Mouse (Mus musculus): Measurements from ENCODE around the gene Ly6c2. TPM values are rescaled to one million over a fixed set of nuclear protein-coding genes. Genes with fewer than 3 reads are reported as not detected.
"Not testable (repeated sequence)": the region's sequence is repeated elsewhere in the genome, so short reads cannot be mapped to it uniquely, and the experiment has no call there.

Gene Ly6c2
- 1 to 10 TPM; 3.8 to 4.5 TPM for total RNA-seq (2021)
- long read RNA-seq, experiment 1, partial matches to known transcripts = 0 of 1 reads
- long read RNA-seq, experiment 1, other reads (novel, unspliced or antisense) = 1 of 1 reads
- long read RNA-seq, experiment 2, partial matches to known transcripts = 0 of 1 reads
- long read RNA-seq, experiment 2, other reads (novel, unspliced or antisense) = 1 of 1 reads

- DNase-seq (ENCODE audit: low spot score in 2 of 2) = not testable (repeated sequence)
Measured at GRCm38 (mm10) chr15:75111861-75112630, at the start of gene Ly6c2. Gene Ly6c2 (minus strand): TSS chr15:75111970.

GRCm38 (mm10) chr15:75157646-75158045 lies 45.9 kb upstream of the Ly6c2 start:
- DNase-seq (ENCODE audit: low spot score in 2 of 2) = no peak

- DNase-seq (ENCODE audit: low spot score in 2 of 2) = no peak
Measured at GRCm38 (mm10) chr15:75154940-75155339, 43.2 kb upstream of the Ly6c2 start, which contains the start of gene Ly6g. Gene Ly6g (plus strand): TSS chr15:75155240.

- no peak for DNase-seq (ENCODE audit: low spot score in 2 of 2)
Measured at GRCm38 (mm10) chr15:75153087-75153486, 41.3 kb upstream of the Ly6c2 start.

GRCm38 (mm10) chr15:75143735-75144134 lies 32.0 kb upstream of the Ly6c2 start:
- no peak for DNase-seq (ENCODE audit: low spot score in 2 of 2)

- peak in 1 of 2 experiments; percentile 12 for DNase-seq (ENCODE audit: low spot score in 2 of 2)
Measured at GRCm38 (mm10) chr15:75141812-75142360, 30.1 kb upstream of the Ly6c2 start.

- not testable (repeated sequence) for DNase-seq (ENCODE audit: low spot score in 2 of 2)
Measured at GRCm38 (mm10) chr15:75137739-75138138, 26.0 kb upstream of the Ly6c2 start.

GRCm38 (mm10) chr15:75135090-75135783 lies 23.5 kb upstream of the Ly6c2 start:
- not testable (repeated sequence) for DNase-seq (ENCODE audit: low spot score in 2 of 2)

- DNase-seq (ENCODE audit: low spot score in 2 of 2) = not testable (repeated sequence)
Measured at GRCm38 (mm10) chr15:75132346-75132745, 20.6 kb upstream of the Ly6c2 start.

GRCm38 (mm10) chr15:75120066-75120465 lies 8.3 kb upstream of the Ly6c2 start:
- no peak for DNase-seq (ENCODE audit: low spot score in 2 of 2)

- DNase-seq (ENCODE audit: low spot score in 2 of 2) = peak in 1 of 2 experiments; percentile 14
Measured at GRCm38 (mm10) chr15:75118742-75119141, 7.0 kb upstream of the Ly6c2 start.

GRCm38 (mm10) chr15:75117481-75117880 lies 5.7 kb upstream of the Ly6c2 start:
- DNase-seq (ENCODE audit: low spot score in 2 of 2) = not testable (repeated sequence)

GRCm38 (mm10) chr15:75116525-75116924 lies 4.8 kb upstream of the Ly6c2 start:
- DNase-seq (ENCODE audit: low spot score in 2 of 2) = no peak

- not testable (repeated sequence) for DNase-seq (ENCODE audit: low spot score in 2 of 2)
Measured at GRCm38 (mm10) chr15:75110424-75110823, 1.3 kb downstream of the Ly6c2 start.

GRCm38 (mm10) chr15:75099261-75099660 lies 12.5 kb downstream of the Ly6c2 start:
- no peak for DNase-seq (ENCODE audit: low spot score in 2 of 2)

- not testable (repeated sequence) for DNase-seq (ENCODE audit: low spot score in 2 of 2)
Measured at GRCm38 (mm10) chr15:75088041-75088440, 23.7 kb downstream of the Ly6c2 start.

- no peak for DNase-seq (ENCODE audit: low spot score in 2 of 2)
Measured at GRCm38 (mm10) chr15:75069965-75070364, 41.8 kb downstream of the Ly6c2 start.

GRCm38 (mm10) chr15:75062030-75062574 lies 49.7 kb downstream of the Ly6c2 start:
- DNase-seq (ENCODE audit: low spot score in 2 of 2) = peak; percentile 31 to 49

GRCm38 (mm10) chr15:75060505-75060904 lies 51.3 kb downstream of the Ly6c2 start:
- DNase-seq (ENCODE audit: low spot score in 2 of 2) = no peak

All from adrenal gland, postnatal 4 days (tissue).